Mouse (Mus musculus) liver, embryonic 16.5 days (tissue): ENCODE measurements around the gene Tmem206. TPM values are rescaled to one million over a fixed set of nuclear protein-coding genes. Genes with fewer than 3 reads are reported as not detected.

ENCODE experiments used
- ATAC-seq: fragments of 200-750 bp; cut with Nextera tagmentation; 2 replicates; pipeline ENCODE4 v1.8.0; 2017; ENCODE audit warnings: low read depth, mild to moderate bottlenecking, moderate number of reproducible peaks, moderate library complexity
- H3K27ac ChIP-seq: fragments of 300-500 bp; sonication (generic); 2 replicates; pipeline ENCODE4 v1.5.1; 2014; ENCODE audit warnings: mild to moderate bottlenecking, low read length
- H3K27me3 ChIP-seq: fragments of 300-500 bp; sonication (generic); 2 replicates; pipeline ENCODE4 v1.6.1; 2014; ENCODE audit warnings: low read depth, low read length, mixed read lengths; ENCODE audit not compliant: control insufficient read depth, insufficient read depth
- H3K36me3 ChIP-seq: fragments of 300-500 bp; sonication (generic); 2 replicates; pipeline ENCODE4 v1.6.1; 2014; ENCODE audit warnings: mild to moderate bottlenecking; ENCODE audit not compliant: control insufficient read depth, insufficient read depth
- H3K4me1 ChIP-seq: fragments of 300-500 bp; sonication (generic); 2 replicates; pipeline ENCODE4 v1.6.1; 2014; ENCODE audit warnings: low read depth, low read length, mixed read lengths; ENCODE audit not compliant: control insufficient read depth
- H3K4me2 ChIP-seq: fragments of 300-500 bp; sonication (generic); 2 replicates; pipeline ENCODE4 v1.6.1; 2014; ENCODE audit warnings: low read depth, low read length, mixed read lengths
- H3K4me3 ChIP-seq: fragments of 300-500 bp; sonication (generic); 2 replicates; pipeline ENCODE4 v1.5.1; 2014; ENCODE audit warnings: low read depth, mild to moderate bottlenecking, low read length
- H3K9ac ChIP-seq: fragments of 300-500 bp; sonication (generic); 2 replicates; pipeline ENCODE4 v1.6.1; 2014; ENCODE audit warnings: low read depth, low read length
- H3K9me3 ChIP-seq: fragments of 300-500 bp; sonication (generic); replicated peaks from 2 replicates; pipeline ENCODE4 v1.6.1; 2016; ENCODE audit warnings: low read length; ENCODE audit not compliant: control insufficient read depth
- WGBS: fragments of 180-500 bp; shearing (Covaris S2); extraction: QIAGEN DNeasy Blood & Tissue Kit; methylation state at CpG from one replicate; pipeline ENCODE4 v1.1.7; 2014; ENCODE audit not compliant: insufficient replicate concordance; 5-methylcytosine and 5-hydroxymethylcytosine counted together
- polyA plus RNA-seq: library from polyadenylated mRNA; unstranded; fragments of >200 nt; fragmentation: Nextera tagmentation; extraction: Ambion mirVana; gene quantifications from 2 replicates; pipeline ENCODE4 v1.2.1, GENCODE M21; 2015

The Tmem206 gene
- polyA plus RNA-seq, 1 experiment from 2014 or later: 6.1 TPM

GRCm38 (mm10) chr1:191317591-191318196, 8.0 kb upstream of the Tmem206 start, which contains the start of gene Nenf:
TSS of gene Nenf (minus strand) at chr1:191318194.
- Histone ChIP-seq H3K36me3 (no peaks in the 10 kb centered on the region), H3K4me1 (peaks cover 20% of the 10 kb centered on the region), H3K4me3 (peak within 1 kb of the TSS; percentile 76), H3K9ac (peak within 1 kb of the TSS; percentile 82), H3K4me2 (peak within 1 kb of the TSS; percentile 88), H3K27me3 (no peaks in the 10 kb centered on the region), H3K9me3 (no peaks in the 10 kb centered on the region), H3K27ac (peak within 1 kb of the TSS; percentile 80)
- peak; percentile 98 for ATAC-seq
- under 1% methylated on average over 54 of the region's 54 CpGs for WGBS

GRCm38 (mm10) chr1:191318686-191319085, 7.0 kb upstream of the Tmem206 start:
- no peak overlapping the region for H3K4me3 ChIP-seq
- no peaks in the 10 kb centered on the region for H3K27me3 ChIP-seq
- no peak for ATAC-seq
- no peaks in the 10 kb centered on the region for H3K9me3 ChIP-seq
- H3K9ac ChIP-seq: no peak overlapping the region
- H3K4me2 ChIP-seq: peak overlapping the region; percentile 88
- no peaks in the 10 kb centered on the region for H3K36me3 ChIP-seq
- peak overlapping the region; percentile 68 for H3K27ac ChIP-seq
- WGBS: 51% methylated on average over 5 of the region's 5 CpGs
- peaks cover 17% of the 10 kb centered on the region for H3K4me1 ChIP-seq

- H3K4me2 ChIP-seq: no peak overlapping the region
- ATAC-seq: no peak
- H3K27ac ChIP-seq: no peak overlapping the region
- H3K9me3 ChIP-seq: no peaks in the 10 kb centered on the region
- peaks cover 43% of the 10 kb centered on the region for H3K4me1 ChIP-seq
- no peaks in the 10 kb centered on the region for H3K27me3 ChIP-seq
- no peak overlapping the region for H3K4me3 ChIP-seq
- WGBS: 80% methylated on average over 3 of the region's 3 CpGs
- no peaks in the 10 kb centered on the region for H3K36me3 ChIP-seq
- H3K9ac ChIP-seq: no peak overlapping the region
Observed at GRCm38 (mm10) chr1:191323381-191323780, 2.3 kb upstream of the Tmem206 start.

GRCm38 (mm10) chr1:191324733-191325590, 750 bp upstream of the Tmem206 start:
- 51% methylated on average over 7 of the region's 7 CpGs for WGBS
- Histone ChIP-seq H3K27me3 (no peaks in the 10 kb centered on the region), H3K4me3 (peak overlapping the region; percentile 90), H3K36me3 (no peaks in the 10 kb centered on the region), H3K9me3 (no peaks in the 10 kb centered on the region), H3K27ac (peak overlapping the region; percentile 9; the same call in 1 of the 2 replicates), H3K4me2 (peak overlapping the region; percentile 99), H3K4me1 (peaks cover 36% of the 10 kb centered on the region), H3K9ac (peak overlapping the region; percentile 54)
- peak; percentile 65 for ATAC-seq

GRCm38 (mm10) chr1:191326233-191326882, 646 bp downstream of the Tmem206 start:
- H3K27me3 ChIP-seq: no peaks in the 10 kb centered on the region
- WGBS: under 1% methylated on average over 35 of the region's 35 CpGs
- peak overlapping the region; percentile 90 for H3K4me3 ChIP-seq
- peak overlapping the region; percentile 88 for H3K9ac ChIP-seq
- peak; percentile 46 for ATAC-seq
- H3K9me3 ChIP-seq: no peaks in the 10 kb centered on the region
- peaks cover 36% of the 10 kb centered on the region for H3K4me1 ChIP-seq
- H3K36me3 ChIP-seq: no peaks in the 10 kb centered on the region
- peak overlapping the region; percentile 75 for H3K27ac ChIP-seq
- H3K4me2 ChIP-seq: peak overlapping the region; percentile 99

GRCm38 (mm10) chr1:191327258-191327657, 1.5 kb downstream of the Tmem206 start:
- Histone ChIP-seq H3K27ac (no peak overlapping the region), H3K4me2 (peak overlapping the region; percentile 99), H3K4me3 (peak overlapping the region; percentile 90), H3K9me3 (no peaks in the 10 kb centered on the region), H3K27me3 (no peaks in the 10 kb centered on the region), H3K9ac (no peak overlapping the region), H3K4me1 (peaks cover 36% of the 10 kb centered on the region), H3K36me3 (no peaks in the 10 kb centered on the region)
- ATAC-seq: no peak
- 54% methylated on average over 8 of the region's 8 CpGs for WGBS

- no peaks in the 10 kb centered on the region for H3K27me3 ChIP-seq
- ATAC-seq: no peak
- H3K4me2 ChIP-seq: no peak overlapping the region
- no peak overlapping the region for H3K27ac ChIP-seq
- H3K9ac ChIP-seq: no peak overlapping the region
- H3K36me3 ChIP-seq: no peaks in the 10 kb centered on the region
- no peak overlapping the region for H3K4me3 ChIP-seq
- H3K9me3 ChIP-seq: no peaks in the 10 kb centered on the region
- 41% methylated on average over 8 of the region's 8 CpGs for WGBS
- peaks cover 36% of the 10 kb centered on the region for H3K4me1 ChIP-seq
Observed at GRCm38 (mm10) chr1:191328019-191328441, 2.3 kb downstream of the Tmem206 start.

GRCm38 (mm10) chr1:191330356-191330755, 4.6 kb downstream of the Tmem206 start:
- Histone ChIP-seq H3K36me3 (no peaks in the 10 kb centered on the region), H3K4me3 (no peak overlapping the region), H3K9ac (no peak overlapping the region), H3K4me1 (peaks cover 25% of the 10 kb centered on the region), H3K4me2 (no peak overlapping the region), H3K27ac (no peak overlapping the region), H3K27me3 (no peaks in the 10 kb centered on the region), H3K9me3 (no peaks in the 10 kb centered on the region)
- no peak for ATAC-seq
- WGBS: 83% methylated on average over 4 of the region's 4 CpGs
